Mouse (Mus musculus) bone marrow macrophage, adult 2 months (primary cell): Measurements from ENCODE around the gene Susd1.
"Not testable (repeated sequence)": the region's sequence is repeated elsewhere in the genome, so short reads cannot be mapped to it uniquely, and the experiment has no call there.

ENCODE experiments used
- CTCF ChIP-seq: IDR thresholded peaks from 2 replicates; pipeline ENCODE4 v1.5.1; 2012; ENCODE audit warnings: low read depth, mild to moderate bottlenecking, low read length, moderate library complexity
- POLR2A ChIP-seq: IDR thresholded peaks from 2 replicates; pipeline ENCODE4 v1.6.1; 2012; ENCODE audit warnings: mild to moderate bottlenecking, low read depth, low read length, borderline replicate concordance

DNA sequence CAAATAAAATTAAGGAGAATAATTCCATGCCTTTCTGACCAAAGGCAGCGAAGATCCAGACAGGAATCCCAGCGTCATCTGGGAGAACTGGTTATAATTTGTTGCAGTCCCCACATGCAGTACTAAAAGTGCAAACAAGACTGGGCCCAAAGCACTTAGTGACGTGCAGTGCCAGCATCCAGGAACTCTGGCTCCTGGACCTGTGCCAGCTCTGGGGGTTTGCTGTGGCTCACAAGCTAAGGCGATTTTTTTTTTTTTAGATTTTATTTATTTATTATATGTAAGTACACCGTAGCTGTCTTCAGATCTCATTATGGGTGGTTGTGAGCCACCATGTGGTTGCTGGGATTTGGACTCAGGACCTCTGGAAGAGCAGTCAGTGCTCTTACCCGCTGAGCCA is 152.1 kb downstream of the Susd1 start:
- TF ChIP-seq CTCF, POLR2A: not testable (repeated sequence)
